Mouse (Mus musculus) forebrain, embryonic 10.5 days (tissue): ENCODE measurements around the gene Rin2. TPM values are rescaled to one million over a fixed set of nuclear protein-coding genes. Genes with fewer than 3 reads are reported as not detected.

ENCODE experiments used
- DNase-seq: peaks from one replicate; pipeline ENCODE4 v3.0.0-alpha.2; 2017; ENCODE audit warnings: low spot score; ENCODE audit errors: extremely low spot score
- H3K27ac ChIP-seq: fragments of 300-500 bp; sonication (generic); 2 replicates; pipeline ENCODE4 v1.5.1; 2016; ENCODE audit warnings: mild to moderate bottlenecking
- H3K27me3 ChIP-seq: fragments of 300-500 bp; sonication (generic); 2 replicates; pipeline ENCODE4 v1.6.1; 2016; ENCODE audit warnings: mild to moderate bottlenecking; ENCODE audit not compliant: poor library complexity, severe bottlenecking
- H3K36me3 ChIP-seq: fragments of 300-500 bp; sonication (generic); replicated peaks from 2 replicates; pipeline ENCODE4 v1.6.1; 2016; ENCODE audit warnings: mild to moderate bottlenecking, moderate library complexity
- H3K4me1 ChIP-seq: fragments of 300-500 bp; sonication (generic); 2 replicates; pipeline ENCODE4 v1.6.1; 2016
- H3K4me3 ChIP-seq: fragments of 300-500 bp; sonication (generic); 2 replicates; pipeline ENCODE4 v1.5.1; 2016; ENCODE audit warnings: mild to moderate bottlenecking, moderate library complexity
- H3K9me3 ChIP-seq: fragments of 300-500 bp; sonication (generic); 2 replicates; pipeline ENCODE4 v1.6.1; 2016; ENCODE audit warnings: mild to moderate bottlenecking, moderate library complexity
- WGBS: fragments of 180-500 bp; shearing (Covaris S2); methylation state at CpG from one replicate; pipeline ENCODE4 v1.1.7; 2016; 5-methylcytosine and 5-hydroxymethylcytosine counted together
- polyA plus RNA-seq: library from polyadenylated mRNA; unstranded; fragments of >200 nt; fragmentation: Nextera tagmentation; extraction: Ambion mirVana; gene quantifications from 2 replicates; pipeline ENCODE4 v1.2.1, GENCODE M21; 2016

The Rin2 gene
- polyA plus RNA-seq, result 10.1 and 11.0 TPM in 2 replicates

DNA sequence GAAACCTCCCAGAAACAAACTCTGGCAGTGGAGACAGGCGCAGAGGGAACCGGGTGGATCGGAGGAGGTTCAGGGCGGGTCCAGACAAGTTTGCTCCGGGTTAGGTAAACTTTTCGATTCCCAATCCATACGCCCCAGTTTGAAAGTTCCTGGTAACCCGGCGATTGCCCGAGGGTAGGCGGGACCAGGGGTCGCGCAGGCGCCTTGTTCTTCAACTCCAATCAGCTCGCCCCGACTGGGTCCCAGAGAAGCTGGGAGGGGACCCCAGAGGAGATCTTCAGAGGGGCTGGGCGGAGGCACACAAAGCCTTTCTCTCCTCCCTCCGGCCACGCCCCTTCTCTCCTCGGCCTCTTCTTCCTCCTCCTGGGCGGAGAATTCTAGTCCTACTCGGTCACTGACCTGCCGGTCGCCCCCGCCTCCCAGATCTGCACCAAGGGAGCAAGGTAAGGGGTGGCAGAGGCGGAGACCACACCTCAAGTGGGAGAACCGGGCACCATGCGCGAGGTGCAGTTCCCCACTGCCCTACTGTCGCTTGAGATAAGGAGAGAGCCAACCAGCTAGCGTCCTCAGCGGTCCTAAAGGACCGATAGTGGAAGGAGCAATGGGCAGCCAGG, at the start of gene Rin2:
Rin2 (plus strand) TSS at position 74 of the 614 bp plus-strand sequence.
- Histone ChIP-seq H3K27ac (peak within 1 kb of the TSS; percentile 89), H3K4me1 (peaks cover 27% of the 10 kb centered on the region), H3K36me3 (no peaks in the 10 kb centered on the region), H3K27me3 (peaks cover 26% of the 10 kb centered on the region), H3K4me3 (peak within 1 kb of the TSS; percentile 72), H3K9me3 (peaks cover 6% of the 10 kb centered on the region)
- WGBS, result under 1% methylated on average over 33 of the region's 33 CpGs
- peak; percentile 79 for DNase-seq

DNA sequence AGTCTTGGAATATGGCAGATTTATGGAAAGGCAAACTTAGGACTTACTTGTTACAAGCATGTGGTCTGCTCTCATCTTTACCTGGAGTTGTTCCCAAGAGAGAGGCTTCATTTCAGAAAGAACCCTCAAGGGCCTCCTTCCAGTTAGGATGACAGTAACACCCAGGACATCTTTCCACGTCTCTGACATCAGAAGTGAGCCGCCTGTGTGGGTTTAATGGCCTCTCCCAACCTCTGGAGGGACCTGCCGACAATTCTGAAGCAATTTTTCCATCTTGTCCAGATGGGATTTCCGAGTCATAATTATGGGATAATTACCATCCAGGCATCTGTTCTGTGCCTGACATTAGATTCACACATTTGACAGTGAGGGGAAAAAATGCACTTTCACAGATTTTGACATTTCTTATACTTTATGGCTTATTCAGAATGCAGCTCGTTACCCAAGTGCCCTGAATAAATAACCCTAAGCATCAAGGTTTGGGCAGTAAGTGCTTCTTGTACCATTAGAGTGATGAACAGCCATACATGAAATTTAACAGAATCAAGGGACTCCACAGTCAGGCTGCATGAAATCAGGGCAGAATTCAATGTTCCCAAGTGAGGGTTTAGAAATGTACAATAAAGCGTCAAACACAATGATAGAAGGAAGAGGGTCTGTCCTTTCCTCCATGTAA, 43.8 kb upstream of the Rin2 start:
- 90% methylated on average over 6 of the region's 6 CpGs for WGBS
- DNase-seq, result no peak
- no peaks in the 10 kb centered on the region for H3K9me3 ChIP-seq
- H3K27me3 ChIP-seq, result no peaks in the 10 kb centered on the region
- H3K4me1 ChIP-seq, result peaks cover 9% of the 10 kb centered on the region
- H3K4me3 ChIP-seq, result no peak overlapping the region
- no peaks in the 10 kb centered on the region for H3K36me3 ChIP-seq
- H3K27ac ChIP-seq, result no peak overlapping the region

DNA sequence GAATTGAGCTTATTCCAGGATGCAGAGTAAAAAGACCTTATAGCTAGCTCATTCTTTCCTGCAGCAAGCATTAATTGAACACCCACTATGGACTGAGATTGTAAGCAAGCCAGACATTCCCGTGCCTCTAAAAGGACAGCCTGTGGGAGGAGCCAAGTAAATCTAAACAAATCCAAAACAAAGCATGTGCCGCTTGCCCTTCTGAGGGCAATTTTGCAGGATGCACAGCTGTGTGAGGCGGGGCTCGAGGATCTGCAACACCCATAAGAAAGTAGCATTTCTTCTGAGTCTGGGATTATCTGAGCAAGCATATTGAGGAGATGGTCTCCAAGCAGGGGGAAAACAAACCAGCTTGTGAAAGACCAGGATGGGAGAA, 43.2 kb upstream of the Rin2 start:
- no peaks in the 10 kb centered on the region for H3K9me3 ChIP-seq
- H3K36me3 ChIP-seq, result no peaks in the 10 kb centered on the region
- 68% methylated on average over 4 of the region's 4 CpGs for WGBS
- no peak overlapping the region for H3K27ac ChIP-seq
- no peak overlapping the region for H3K4me3 ChIP-seq
- DNase-seq, result no peak
- H3K4me1 ChIP-seq, result peaks cover 9% of the 10 kb centered on the region
- H3K27me3 ChIP-seq, result no peaks in the 10 kb centered on the region

DNA sequence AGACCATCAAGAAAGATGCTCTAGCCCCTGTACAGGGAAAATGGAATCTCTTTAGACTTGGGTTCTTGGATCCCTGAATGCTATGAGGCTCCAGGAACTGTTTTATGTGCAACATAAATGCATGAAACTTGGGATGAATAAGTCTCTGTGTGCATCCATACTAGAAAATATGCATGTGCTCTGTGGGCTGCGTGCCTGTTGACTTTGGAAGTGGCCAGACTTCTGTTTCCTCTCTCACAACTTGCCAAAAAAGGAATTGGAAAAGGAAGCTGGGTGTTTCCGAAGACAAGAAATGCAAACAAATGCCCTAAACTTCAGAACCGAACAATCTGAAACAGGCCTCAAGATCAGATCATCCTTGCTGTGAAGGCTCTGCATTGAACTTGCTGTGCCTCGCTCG, 41.2 kb upstream of the Rin2 start:
- peaks cover 9% of the 10 kb centered on the region for H3K4me1 ChIP-seq
- H3K27ac ChIP-seq, result no peak overlapping the region
- no peak for DNase-seq
- H3K9me3 ChIP-seq, result no peaks in the 10 kb centered on the region
- H3K27me3 ChIP-seq, result no peaks in the 10 kb centered on the region
- WGBS, result 89% methylated on average over 5 of the region's 5 CpGs
- no peak overlapping the region for H3K4me3 ChIP-seq
- H3K36me3 ChIP-seq, result no peaks in the 10 kb centered on the region

DNA sequence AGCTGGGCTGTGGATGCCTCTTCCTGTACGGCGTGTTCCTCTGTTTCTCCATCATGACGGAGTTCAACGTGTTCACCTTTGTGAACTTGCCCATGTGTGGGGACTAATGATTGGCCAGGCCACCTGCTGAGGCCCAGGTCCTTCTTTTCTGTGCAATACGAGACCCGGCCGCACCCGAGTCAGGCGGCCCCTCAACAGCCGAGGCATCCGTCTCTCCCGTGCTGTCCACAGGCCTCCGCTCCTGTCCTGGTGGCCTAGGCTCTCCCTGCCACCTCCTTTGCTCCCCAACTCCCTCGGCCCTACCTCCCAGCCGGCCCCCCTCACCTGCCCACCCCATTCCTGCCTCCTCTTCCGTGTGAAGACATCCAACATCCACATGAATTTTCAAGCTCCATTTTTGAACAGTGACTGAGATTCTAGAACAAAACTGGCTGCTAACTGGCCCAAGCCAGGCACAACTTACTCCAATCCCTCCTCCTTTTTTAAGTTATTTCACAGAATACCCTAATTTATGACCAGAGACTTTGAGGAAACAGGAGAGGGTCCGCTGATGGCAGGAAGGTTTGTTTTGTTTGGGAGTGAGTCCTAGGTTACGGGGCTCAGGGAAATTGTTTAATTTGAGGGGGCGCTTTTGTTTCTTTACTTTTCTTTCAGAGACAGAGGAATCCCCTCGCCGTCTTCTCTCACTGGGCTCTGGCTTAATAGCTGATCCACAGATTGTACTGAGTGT, 34.6 kb upstream of the Rin2 start:
- Histone ChIP-seq H3K27ac (no peak overlapping the region), H3K4me3 (no peak overlapping the region)
- 87% methylated on average over 21 of the region's 21 CpGs for WGBS

DNA sequence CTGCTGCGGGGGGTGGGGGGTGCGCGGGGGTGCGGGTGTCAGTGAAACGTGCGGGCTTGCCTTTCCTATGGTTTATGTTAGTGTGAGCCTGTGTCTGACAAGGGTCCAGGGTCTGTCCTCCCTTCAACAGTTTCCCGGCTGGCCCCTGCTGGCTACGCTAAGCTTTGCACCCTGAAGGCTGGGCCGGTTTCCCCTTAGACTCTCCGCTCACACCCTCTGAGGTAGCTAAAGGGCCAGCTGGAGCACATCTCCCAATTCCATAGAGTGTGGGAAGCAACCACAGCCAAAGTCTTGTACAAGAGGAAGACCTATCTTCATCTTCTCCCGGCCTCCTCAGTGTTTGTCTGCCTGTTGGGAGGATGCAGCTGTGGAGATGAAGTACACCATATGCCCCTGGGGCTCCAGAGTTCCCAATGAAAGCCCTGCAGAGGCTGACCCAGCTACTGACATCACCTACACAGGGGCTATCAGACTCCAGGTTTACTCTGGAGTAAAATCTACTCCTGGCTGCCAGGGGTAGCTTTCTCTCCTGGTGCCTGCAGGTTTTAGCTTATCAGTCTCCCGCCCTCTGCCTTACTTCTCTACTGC, 19.5 kb upstream of the Rin2 start:
- Histone ChIP-seq H3K27ac (no peak overlapping the region), H3K36me3 (no peaks in the 10 kb centered on the region), H3K9me3 (no peaks in the 10 kb centered on the region), H3K27me3 (no peaks in the 10 kb centered on the region), H3K4me3 (no peak overlapping the region), H3K4me1 (peaks cover 3% of the 10 kb centered on the region; the same call in 1 of the 2 replicates)
- 34% methylated on average over 12 of the region's 12 CpGs for WGBS
- DNase-seq, result peak; percentile 27

More for the DNA sequence above, 34.6 kb upstream of the Rin2 start:
- no peak for DNase-seq
- Histone ChIP-seq H3K4me1 (no peaks in the 10 kb centered on the region), H3K36me3 (no peaks in the 10 kb centered on the region), H3K9me3 (no peaks in the 10 kb centered on the region), H3K27me3 (no peaks in the 10 kb centered on the region)

DNA sequence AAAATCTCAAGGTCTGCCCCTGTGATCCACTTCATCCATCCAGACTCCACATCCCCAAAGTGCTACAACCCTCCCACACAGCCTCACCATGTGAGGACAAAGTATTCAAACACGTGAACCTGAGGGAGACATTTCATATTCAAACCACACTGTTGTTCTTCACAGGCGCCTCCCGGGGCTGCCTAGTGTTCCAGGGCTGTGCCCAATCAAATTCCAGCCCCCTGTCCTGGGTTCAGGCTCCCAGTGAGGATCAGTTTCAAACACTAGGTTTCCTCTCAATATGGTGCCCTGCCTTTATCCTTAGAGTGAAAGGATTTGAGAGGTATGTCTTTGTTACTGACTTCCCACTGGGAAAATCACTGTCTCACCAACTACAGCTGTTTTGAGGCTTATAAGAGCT, 18.9 kb upstream of the Rin2 start:
- Histone ChIP-seq H3K36me3 (no peaks in the 10 kb centered on the region), H3K4me3 (no peak overlapping the region), H3K27ac (no peak overlapping the region), H3K27me3 (no peaks in the 10 kb centered on the region), H3K4me1 (peaks cover 3% of the 10 kb centered on the region; the same call in 1 of the 2 replicates), H3K9me3 (no peaks in the 10 kb centered on the region)
- 57% methylated on average over 3 of the region's 3 CpGs for WGBS
- no peak for DNase-seq

DNA sequence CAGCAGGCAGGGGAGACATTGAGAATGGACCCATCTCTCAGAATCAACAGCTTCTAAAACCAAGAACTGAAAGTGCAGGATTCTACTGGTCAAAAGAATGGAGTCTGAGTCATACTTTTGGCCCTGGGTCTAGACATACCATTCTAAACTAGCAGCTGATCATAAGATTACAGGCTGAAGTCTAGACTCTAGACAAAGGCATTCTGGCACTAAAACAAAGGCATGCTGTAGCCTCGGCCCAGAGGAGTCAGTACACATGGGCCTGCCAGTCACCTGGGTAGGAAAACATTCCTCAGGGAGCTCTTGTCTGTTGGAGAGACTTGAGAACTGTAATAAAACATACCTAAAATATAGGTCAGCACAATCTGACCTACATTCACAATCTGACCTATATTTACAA, 18.3 kb upstream of the Rin2 start:
- no peaks in the 10 kb centered on the region for H3K36me3 ChIP-seq
- no peaks in the 10 kb centered on the region for H3K9me3 ChIP-seq
- H3K4me3 ChIP-seq, result no peak overlapping the region
- no peaks in the 10 kb centered on the region for H3K27me3 ChIP-seq
- peaks cover 3% of the 10 kb centered on the region; the same call in 1 of the 2 replicates for H3K4me1 ChIP-seq
- no peak for DNase-seq
- H3K27ac ChIP-seq, result no peak overlapping the region
- WGBS, result 61% methylated on average over 1 of the region's 1 CpGs

DNA sequence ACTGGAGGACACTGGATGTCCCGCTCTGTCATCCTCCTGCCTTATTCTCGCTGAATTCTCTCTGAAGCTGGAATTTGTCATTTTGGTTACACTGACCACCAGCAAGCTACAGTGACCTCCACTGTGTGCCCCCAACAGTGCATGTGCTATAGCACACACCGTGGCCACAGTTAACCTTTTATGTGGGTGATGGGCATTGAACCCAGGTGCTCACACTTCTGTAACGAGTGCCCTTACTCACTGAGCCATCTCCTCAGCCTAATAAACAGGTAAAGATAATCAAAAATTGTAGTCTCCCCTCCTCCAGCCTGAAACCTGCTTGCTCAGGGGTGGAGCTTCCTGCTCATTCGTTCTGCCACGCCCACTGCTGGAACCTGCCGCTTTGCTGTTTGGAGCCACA, 13.8 kb upstream of the Rin2 start:
- Histone ChIP-seq H3K27me3 (no peaks in the 10 kb centered on the region), H3K27ac (no peak overlapping the region), H3K36me3 (no peaks in the 10 kb centered on the region), H3K4me1 (no peaks in the 10 kb centered on the region; the same call in 1 of the 2 replicates), H3K9me3 (no peaks in the 10 kb centered on the region), H3K4me3 (no peak overlapping the region)
- DNase-seq, result no peak
- 81% methylated on average over 7 of the region's 7 CpGs for WGBS

DNA sequence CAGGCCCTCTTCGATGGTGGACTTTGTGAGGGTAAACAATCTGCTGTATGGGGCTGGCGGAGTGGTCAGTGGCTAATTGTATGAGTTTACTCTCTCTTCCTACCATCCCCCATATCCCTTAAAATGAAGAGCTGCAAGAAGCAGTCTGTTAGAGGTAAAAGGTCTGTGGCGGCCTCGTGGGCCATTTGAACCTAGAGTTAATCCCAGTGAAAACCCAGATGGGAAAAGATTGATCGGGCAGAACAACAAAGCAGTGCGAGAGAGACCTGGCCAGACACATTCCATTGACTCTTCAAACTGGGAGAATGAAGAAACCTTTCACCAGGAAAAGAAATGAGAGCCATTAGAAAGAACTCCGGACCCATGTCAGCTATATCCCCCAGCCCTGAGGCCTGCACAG, 11.1 kb upstream of the Rin2 start:
- Histone ChIP-seq H3K9me3 (no peaks in the 10 kb centered on the region), H3K36me3 (no peaks in the 10 kb centered on the region), H3K4me1 (no peaks in the 10 kb centered on the region), H3K27me3 (no peaks in the 10 kb centered on the region), H3K27ac (no peak overlapping the region), H3K4me3 (no peak overlapping the region)
- no peak for DNase-seq
- WGBS, result 85% methylated on average over 7 of the region's 7 CpGs

DNA sequence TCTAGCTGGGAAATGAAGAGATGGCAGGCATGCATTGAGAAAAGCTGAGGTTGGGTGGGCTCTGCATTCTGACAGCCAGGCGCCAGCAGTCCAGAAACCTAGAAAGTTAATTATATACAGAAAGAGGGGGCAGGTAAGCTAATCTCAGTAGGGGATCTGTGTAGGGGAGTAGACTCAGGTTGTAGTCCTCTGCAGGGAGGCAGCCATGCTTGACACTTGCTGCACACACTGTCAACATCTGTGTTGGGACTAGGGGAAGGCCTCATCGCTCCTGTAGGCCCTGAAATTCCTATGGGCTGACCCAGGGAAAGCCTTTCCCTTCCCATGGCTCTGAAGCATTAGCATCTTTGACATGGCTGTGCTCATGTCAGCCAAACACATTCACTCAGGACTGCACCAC, 10.7 kb upstream of the Rin2 start:
- no peaks in the 10 kb centered on the region for H3K27me3 ChIP-seq
- H3K4me3 ChIP-seq, result no peak overlapping the region
- H3K9me3 ChIP-seq, result no peaks in the 10 kb centered on the region
- H3K4me1 ChIP-seq, result no peaks in the 10 kb centered on the region
- no peak overlapping the region for H3K27ac ChIP-seq
- no peak for DNase-seq
- no peaks in the 10 kb centered on the region for H3K36me3 ChIP-seq
- WGBS, result 91% methylated on average over 2 of the region's 2 CpGs

DNA sequence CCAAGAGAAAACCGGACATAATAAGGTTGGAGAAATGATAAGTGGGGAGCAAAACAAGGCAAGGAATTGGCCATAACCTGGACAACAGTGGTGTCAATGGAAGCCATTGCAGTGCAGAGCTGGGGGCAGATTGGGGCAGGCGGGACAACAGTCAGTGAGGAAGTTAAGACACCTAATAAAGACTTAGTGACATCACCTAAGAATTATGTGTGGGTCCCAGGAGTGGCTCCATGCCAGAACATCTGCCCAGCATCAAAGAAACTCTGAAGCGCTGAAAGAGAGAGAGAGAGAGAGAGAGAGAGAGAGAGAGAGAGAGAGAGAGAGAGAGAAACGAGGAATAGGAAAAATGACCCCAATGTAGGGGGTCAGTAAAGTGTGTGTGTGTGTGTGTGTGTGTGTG, 6.9 kb upstream of the Rin2 start:
- Histone ChIP-seq H3K27ac (no peak overlapping the region), H3K36me3 (no peaks in the 10 kb centered on the region), H3K9me3 (no peaks in the 10 kb centered on the region), H3K27me3 (no peaks in the 10 kb centered on the region), H3K4me1 (no peaks in the 10 kb centered on the region), H3K4me3 (no peak overlapping the region)
- no peak for DNase-seq
- 94% methylated on average over 3 of the region's 4 CpGs for WGBS

DNA sequence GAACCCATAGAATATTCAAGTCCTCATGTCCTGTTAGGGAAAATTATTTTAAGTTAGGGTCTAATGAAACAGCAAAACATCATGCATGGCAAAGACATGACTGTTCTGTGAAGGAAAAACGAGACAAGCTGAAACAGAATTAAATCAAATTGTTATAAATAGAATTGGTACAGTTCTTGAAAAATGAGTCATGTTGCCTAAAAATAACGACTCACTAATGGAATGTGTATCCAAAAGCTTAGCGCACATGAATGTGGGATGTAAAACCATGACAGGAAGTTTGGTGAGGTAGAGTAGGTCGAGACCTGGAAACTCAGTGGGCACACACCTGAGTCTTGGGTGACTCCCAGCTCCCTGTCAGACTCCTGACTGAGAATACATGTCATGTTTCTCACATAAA, 4.9 kb upstream of the Rin2 start:
- H3K4me1 ChIP-seq, result peaks cover 12% of the 10 kb centered on the region
- no peaks in the 10 kb centered on the region for H3K36me3 ChIP-seq
- no peak for DNase-seq
- H3K27ac ChIP-seq, result no peak overlapping the region
- H3K9me3 ChIP-seq, result no peaks in the 10 kb centered on the region
- H3K27me3 ChIP-seq, result 0 out of 2 replicates have a peak, but pooled peaks cover 8% of the 10 kb centered on the region
- 88% methylated on average over 4 of the region's 4 CpGs for WGBS
- H3K4me3 ChIP-seq, result no peak overlapping the region
